In the genomic region with DNA sequence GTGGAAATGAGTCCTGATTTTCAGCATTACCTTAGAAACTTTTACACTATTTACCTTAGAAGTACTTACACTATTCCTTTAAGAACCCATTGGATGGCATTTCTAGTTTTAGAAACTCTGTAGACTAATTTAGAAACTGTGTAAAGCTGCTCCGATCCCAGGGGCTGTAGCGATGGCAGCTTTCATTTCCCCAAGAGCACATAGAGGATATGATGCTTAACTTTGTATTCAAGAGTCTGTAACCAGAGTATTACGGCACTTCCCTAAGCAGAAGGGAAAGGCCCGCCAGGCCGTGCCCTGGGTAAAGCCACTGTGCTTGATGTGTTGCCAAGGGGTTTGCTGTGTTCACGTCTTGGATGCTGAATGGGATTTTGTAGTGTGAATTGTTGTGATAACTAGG, we compare ENCODE assay signal across 14 mouse cellular contexts.
"Had no signal": no experiment of that assay in that cellular context is flagged by ENCODE, and none has a peak within 500 bp of the region (broad histone marks: within the 10 kb centered on the region; RNA-seq: fewer than 3 reads in every experiment).

No protein-coding gene starts in this region.

- DNase-seq: kidney, adult 11 months; kidney, adult 9 months; kidney, postnatal 36 days; left cerebral cortex, postnatal 4 days; lung, embryonic 14.5 days; lung, postnatal 10 days; lung, postnatal 4 days; midbrain, embryonic 14.5 days; retina, postnatal 1 day; right cerebral cortex, postnatal 14 days had no signal

- H3K9me3 ChIP-seq: limb, embryonic 13.5 days; liver, embryonic 12.5 days; neural tube, embryonic 13.5 days had no signal

- ATAC-seq: liver, embryonic 12.5 days had no signal

- H3K27ac ChIP-seq: kidney, postnatal 0 days; limb, embryonic 13.5 days; liver, embryonic 12.5 days; neural tube, embryonic 13.5 days had no signal

- H3K4me2 ChIP-seq: limb, embryonic 13.5 days; liver, embryonic 12.5 days; lung, embryonic 14.5 days; neural tube, embryonic 13.5 days had no signal

- H3K4me1 ChIP-seq: limb, embryonic 13.5 days; liver, embryonic 12.5 days had no signal

- H3K27me3 ChIP-seq: limb, embryonic 13.5 days; liver, embryonic 12.5 days; neural tube, embryonic 13.5 days had no signal

- H3K4me3 ChIP-seq: limb, embryonic 13.5 days; liver, embryonic 12.5 days; neural tube, embryonic 13.5 days had no signal

- H3K9ac ChIP-seq: limb, embryonic 13.5 days; liver, embryonic 12.5 days; lung, embryonic 14.5 days; neural tube, embryonic 13.5 days had no signal

- H3K36me3 ChIP-seq: limb, embryonic 13.5 days; liver, embryonic 12.5 days; neural tube, embryonic 13.5 days had no signal
